Mouse (Mus musculus) cerebellum, postnatal 25 days (tissue): ENCODE data around the gene Pnmal2.

Source experiments
- DNase-seq, 2 experiments: peaks; one replicate each; pipeline ENCODE4 v3.0.0; 2021; ENCODE audit warnings: mixed read lengths in 2 of 2

Pnmal2 gene

DNA sequence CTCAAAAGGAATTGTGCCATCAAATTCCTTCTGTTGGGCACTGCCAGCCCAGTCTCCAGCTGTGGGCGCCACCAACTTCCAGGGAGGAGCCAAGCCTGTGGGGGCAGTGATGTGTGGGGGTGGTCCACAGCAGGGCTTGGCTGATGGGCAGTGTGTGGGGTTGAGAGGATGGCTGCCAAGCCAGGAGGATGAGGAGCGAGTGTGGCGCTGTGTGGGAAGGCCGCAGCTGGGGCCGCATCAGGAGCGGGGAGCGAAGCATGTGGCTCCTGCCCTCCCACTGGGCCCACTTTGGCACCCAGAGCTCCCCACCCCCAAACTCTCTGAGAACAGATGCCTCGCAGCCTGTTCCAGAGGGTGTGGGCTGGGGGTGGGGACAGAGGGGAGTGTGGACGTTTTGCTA, 26.5 kb upstream of the Pnmal2 start:
- DNase-seq: peak; percentile 31 to 51

DNA sequence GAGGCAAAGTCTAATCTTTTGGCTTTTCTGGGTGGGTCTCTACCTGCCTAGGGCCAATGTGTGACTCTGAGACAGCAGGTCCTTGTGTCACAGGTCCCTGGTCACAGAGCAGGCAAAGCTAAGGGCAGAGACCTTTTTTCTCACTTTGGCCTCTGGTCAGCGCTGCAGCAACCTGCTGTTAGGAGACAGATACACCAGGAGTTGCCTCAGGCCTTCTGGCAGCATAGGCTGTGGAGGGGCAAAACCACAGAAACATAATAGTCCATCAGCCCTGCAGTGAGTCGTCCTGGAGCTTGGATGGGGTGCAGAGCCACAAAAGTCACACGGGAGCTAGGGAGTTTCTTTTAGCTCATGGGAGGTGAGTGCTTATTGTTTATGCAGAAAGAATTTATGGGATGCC, 25.8 kb upstream of the Pnmal2 start:
- DNase-seq: no peak

DNA sequence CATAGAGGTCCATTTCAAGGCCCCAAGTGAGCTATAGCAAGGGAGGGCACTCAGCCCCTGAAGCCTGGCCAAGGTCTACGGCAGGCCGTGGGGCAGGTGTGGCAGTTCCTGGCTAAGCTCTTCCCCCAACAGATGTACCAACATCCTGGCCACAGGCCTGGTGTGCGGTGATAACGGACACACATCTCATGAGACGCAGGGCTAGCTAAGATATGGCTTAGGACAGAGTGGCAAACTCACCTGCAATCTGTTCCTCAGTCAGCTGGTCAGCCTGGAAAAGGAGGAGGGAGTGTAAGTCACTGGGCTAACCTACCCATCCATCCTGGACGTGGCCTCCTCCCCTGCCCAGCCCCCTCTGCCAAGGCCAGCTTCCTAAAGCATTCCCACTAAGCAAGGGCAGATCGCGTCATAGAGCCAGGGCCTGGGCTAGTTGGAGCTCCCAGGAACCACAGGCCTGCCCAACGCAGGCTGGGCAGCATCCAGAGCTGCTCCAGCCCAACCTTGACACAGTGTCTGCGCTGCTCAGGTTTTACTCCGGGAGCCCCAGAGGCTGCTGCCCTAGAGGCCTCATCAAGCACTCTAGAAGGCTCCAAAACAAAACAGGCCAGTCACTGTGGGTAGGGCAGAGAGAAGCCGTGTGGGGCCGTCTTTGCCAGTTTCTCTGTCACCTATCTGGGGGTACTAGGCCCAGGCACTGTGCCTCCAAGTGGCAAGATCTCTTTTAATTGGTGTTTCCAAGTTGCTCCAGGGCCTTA, 24.9 kb upstream of the Pnmal2 start:
- DNase-seq: peak; percentile 48 to 53

DNA sequence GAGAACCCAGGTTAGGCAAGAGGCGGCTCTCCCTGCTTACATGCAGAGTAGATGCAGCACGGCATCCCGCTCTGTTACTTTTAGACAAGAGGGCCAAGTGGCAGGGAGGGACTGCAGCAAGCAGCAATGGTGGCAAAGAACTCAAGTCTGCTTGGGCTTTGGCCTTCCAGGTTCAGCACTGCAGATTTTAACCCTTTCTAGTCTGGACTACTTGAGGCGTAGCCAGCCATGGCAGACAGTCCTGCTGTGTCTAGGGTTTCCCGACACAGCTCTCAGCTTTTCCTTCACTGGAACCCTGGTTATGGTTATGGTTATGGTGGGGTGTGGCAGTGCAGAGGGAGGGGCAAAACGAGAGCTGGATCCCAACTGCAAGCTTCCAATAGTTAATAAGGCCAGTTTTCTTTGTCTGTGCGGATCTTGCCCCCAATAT, 24.3 kb upstream of the Pnmal2 start:
- DNase-seq: peak; percentile 37 to 48

DNA sequence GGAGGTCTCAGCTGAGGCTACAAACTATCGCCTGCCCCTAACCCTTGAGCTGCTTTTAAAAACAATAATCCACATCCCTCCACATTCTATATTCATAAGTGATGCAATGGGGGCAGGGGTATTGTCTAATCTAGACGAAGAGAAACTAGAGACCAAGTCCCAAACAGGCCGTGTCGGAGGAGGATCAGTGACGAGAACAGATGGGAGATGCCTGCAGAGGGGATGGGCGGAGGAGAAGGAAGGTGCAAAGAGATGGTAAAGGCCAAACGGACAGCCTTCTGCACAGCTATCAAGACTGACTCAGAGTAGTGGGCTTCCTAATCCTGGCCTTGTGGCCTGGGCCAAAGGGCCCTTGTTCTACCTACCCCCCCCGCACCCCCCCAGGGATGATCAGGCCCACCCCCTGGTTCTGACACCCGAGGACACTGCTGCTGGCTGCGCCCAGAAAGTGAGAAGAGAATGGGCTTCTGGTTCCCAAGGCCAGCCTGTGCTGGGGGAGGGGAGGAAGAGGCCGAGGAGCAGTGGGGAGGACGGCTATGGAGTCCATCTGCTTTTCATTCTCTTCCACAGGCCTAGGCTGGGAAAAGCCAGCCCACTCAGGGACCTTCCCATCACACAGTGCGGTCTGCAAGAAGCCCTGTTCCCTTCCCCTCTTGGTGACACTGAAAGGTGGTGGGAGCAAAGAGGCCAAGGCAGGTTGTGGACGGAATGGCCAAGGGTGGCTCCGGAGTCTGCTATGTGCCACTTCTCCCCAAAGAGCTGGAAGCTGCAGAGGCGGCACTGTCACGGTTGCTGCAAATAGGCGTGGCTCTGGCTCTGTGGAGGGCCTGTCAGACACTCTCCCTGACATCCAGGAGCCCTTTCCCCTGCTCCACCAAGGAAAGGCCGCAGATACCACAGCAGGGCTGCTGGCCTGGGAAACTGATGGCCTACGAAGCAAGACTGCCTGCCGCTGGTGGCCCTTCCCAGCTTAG, 23.4 kb upstream of the Pnmal2 start:
- peak; percentile 67 to 68 for DNase-seq

DNA sequence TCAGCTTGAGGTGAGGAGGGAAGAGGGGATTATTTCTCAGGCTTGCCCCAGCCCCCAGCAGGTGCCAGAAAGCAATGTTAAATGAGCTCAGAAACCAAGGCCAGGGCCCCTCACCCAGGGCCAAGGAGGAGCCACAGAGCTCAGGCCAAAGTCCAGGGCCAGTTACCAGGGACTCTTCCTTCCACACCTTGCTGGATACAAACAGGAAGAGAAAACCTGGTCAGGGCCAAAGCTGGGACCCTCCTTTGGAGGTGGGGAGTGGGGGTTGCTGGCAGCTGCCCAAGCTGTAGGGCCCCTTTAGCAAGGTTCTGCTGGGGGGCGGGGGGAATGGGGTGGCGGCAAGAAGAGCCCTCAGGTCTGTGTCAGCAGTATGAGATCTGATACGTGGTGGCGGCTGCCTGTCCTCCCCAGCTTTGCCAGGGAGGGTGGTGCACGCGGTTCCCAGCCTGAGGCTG, 22.6 kb upstream of the Pnmal2 start:
- peak in 1 of 2 experiments; percentile 61 for DNase-seq

DNA sequence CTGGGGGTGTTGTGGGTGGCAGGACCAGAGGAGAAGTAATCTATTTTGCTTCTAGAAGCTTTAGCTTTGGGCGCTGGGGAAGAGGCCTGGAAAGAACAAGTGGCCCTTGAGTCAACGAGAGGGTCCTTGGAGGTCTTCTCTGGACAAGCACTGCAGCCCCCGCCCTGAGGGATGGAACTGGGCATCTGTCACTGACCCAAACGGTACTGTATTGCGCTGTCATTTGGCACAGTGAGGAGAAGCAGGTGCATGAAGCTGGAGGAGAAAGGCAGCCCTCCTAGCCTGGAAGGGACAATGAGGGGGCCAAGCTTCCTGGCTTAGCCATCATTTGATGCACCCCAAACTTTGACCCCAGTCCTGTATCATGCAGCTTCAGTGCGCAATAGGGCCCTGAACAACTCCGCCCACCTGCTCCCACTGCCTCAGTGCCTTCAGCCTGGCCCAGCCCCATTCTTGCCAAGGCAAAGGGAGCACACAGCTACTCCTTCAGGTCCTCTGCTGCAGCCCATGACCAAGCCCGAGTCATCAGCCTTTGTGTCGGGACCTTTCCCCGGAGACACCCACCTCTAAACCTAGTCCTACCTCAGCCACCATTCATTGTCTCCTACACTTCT, 22.0 kb upstream of the Pnmal2 start:
- peak; percentile 66 to 71 for DNase-seq

DNA sequence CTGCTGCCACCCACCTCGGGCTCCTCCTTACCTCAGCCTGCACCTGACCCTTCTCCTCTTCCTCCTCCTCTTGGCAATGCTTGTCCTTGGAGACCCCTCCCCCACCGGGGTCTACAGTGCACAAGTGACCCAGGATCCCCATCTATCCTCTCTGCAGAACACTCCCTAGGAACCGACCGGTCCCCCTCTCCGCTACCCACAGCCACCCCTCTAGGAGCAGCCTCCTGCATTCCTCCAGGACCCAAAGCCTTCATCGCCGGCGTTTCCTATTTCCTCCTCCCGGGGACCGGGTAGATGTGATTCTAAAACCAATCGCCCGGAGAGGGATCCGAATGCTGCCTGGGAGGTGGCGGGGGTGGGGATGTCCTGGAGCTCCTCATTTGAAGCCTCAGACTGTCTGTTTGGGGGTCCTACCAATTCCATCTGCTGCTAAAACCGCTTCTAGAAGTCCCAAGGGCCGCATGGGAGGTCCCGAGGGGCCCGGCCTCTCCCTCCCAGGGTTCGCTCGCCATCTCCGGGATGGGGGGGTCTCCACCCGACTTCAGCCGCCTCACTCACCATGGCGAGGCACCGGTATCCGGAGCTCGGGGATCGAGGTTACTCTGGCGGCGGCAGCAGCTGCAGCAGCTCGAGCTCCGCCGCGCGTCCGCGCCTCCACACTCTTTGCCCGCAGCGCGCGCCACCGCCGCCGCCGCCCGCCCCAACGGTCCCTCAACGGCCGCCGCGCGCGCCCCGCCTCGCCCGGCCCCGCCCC, 21.0 kb upstream of the Pnmal2 start:
- DNase-seq: peak in 1 of 2 experiments; percentile 68

DNA sequence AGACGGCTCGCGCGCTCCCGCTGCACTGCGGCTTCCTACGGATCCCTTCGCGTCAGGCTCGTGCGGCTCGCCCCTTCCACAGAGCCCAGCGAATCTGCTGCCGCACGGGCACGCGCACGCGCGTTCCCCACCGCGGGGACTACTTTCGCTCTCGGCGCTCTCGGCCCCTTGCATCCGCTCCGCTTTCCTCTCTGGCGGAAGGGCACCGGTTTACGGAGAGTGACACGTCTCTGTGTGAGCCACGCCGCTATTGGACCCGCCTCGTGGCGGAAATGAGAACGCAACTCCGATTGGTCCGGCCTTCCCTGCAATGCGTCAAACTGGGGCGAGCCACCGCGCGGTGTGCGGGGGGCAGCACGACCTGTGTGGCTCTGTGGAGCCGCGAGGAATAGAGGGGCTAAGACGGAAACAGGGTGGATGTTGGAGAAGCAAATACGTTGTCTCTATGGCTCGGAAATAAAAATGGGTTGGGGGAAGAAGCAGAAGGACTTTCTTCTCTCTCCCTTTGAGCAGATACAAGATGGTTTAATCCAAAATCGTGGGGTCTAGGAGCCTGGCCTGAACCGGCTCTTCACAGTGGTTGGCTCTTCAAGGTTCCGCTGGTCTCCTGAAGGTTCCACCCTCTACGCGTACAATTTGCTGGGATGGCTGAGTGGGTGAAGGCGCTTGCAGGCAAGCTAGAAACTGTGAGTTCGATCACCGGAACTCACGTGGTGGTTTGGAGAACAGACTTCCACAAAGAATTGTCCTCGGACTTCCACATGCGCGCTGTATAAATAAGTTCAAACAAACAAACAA, 20.2 kb upstream of the Pnmal2 start, which contains the start of gene Calm3:
Gene Calm3 (minus strand): TSS at position 78 of the 798 bp plus-strand sequence.
- peak; percentile 100 for DNase-seq

DNA sequence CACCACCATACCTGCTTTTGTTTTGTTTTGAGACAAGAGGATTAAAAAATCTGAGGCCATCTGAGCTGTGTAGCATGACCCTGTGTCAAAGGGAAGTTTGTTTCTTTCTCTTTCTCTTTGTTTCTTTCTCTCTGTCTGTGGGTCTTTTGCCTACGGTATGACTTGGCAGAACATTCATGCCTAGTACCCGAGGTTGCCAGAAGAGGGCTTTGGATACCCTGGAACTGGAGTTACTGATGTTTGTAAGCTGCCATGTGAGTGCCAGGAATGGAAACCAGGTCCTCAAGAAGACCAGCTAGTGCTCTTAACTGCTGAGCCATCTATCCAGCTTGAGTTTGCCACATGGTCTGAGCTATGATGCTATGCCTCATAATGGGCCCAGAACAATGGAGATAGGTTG, 16.1 kb upstream of the Pnmal2 start:
- no peak for DNase-seq

DNA sequence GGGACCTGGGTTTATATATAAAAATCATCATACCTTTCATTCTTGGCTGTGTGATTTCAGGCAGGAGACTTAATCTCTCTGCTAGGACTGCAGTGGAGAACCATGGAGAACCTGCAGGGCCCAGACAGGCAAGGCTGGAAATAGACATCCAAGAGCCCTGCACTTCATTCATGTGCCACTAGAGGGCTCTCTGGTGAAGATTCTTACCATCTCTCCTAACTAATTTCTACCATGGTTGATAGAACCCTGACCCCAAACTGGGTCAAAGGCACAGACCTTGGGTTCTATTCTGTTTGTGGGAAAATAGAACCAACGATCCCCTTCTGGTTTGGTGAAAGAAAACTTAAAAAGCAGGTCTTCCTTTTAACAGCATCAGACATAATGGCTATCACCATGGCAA, 13.6 kb upstream of the Pnmal2 start:
- DNase-seq: peak; percentile 82 to 90

DNA sequence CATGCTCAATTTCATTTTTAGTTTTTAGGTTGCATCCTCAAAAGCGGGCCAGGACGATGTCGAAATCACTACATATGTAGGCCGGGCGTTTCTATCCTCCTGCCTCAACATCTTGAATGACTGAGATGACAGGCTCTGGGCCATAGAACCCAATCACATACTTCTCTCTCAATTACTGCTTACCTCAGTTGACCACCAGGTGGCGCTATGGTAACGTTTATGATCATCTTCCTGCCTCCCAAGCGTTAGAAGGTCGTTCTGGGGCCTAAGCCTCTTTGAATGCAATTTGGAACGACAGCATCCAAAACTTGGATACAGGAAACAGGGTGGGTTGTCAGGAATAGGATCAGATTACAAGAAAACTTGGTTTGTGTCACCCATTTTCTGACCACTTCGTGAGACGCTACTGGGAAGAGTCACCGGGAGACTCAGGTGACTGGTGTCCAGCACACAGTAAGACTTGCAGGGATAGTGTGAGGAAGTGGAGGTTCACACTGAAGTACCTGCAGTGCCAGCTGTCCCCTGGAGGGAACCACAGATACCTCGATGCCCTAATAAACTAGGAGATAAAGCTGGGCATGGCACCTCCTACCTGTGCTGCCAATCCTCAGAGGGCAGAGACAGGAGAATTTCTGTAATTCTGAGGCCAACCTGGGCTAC, 12.4 kb upstream of the Pnmal2 start:
- DNase-seq: peak; percentile 90 to 93

DNA sequence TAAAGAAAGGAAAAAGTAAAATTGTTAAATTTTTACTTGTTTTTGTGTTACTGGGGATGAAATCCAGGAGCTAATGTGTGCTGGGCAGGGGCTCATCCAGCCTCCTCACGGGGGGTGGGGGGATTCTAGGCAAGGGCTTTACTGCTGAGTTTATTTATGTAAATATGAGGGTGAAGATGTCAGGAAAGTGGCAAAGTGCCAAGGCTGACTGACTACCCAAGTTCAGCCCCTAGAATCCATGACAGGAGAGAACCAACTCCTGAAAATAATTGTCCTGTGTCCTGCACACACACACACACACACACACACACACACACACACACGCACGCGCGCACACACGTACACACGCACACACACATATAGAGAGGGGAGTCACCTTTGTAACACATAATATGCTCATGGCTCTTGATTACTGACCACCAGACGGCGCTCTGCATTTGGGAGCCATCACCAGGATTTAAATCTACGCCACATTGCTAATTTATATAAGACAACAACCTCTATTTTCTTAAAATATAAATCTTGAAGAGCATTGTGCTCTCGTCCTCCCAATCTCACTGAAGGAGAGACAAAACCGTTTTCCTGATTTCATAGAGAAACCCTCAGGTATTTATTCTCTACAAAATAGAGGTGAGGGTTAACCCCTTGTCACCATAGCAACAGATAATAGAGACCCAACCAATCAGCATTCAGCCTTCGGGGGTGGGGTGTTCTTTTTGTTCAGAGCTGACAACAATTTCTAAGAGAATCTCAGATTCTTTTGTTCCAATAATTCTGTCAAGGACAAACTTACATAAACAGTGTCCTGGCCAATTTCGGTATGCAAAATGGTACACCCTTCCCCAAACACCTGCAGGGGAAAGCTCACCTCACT, 11.5 kb upstream of the Pnmal2 start:
- DNase-seq: peak; percentile 69 to 87

DNA sequence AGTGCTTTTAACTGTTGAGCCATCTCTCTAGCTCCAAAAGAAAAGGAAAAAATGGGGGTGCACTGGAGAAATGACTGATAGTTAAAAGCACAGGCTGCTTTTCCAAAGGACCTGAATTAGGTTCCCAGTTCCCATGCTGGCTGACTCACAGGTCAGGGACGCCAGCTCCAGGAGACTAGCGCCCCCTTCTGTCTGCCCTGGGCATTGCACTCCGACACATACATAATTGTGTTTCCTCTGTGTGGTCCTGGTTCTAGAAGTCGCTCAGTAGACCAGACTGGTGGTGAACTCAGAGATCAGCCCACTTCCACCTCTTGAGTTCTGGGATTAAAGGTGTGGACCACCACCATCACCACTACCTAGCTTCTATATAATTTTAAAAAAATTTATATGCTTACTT, 7.2 kb upstream of the Pnmal2 start:
- peak; percentile 19 to 56 for DNase-seq

DNA sequence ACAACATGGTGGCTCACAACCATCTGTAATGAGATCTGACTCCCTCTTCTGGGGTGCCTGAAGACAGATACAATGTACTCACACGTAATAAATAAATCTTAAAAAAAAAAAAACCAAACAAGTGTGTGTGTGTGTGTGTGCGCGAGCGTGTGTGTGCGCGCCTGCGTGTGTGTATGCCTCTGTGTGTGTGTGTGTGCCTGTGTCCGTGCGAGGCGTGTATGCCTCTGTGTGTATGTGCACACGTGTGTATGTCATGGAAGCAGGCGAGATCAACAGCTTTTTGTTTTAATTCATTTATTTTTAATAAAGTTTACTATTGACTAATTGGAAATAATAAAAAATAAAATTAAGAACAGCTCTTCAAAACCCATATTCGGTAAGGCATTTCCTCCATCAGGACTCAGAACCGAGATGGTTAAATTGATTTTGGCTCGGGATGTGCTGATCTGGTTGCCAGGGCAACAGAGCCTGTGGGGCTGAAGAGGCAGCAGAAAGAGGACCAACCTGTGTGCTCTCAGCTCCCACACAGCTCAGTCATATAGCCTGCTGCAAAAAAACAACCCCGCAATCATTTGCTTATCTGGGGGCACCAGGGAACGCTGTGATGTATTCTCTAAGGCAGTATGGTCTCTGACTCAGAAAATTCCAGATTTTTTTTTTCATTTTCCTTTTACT, 6.2 kb upstream of the Pnmal2 start:
- DNase-seq: peak; percentile 49 to 75

DNA sequence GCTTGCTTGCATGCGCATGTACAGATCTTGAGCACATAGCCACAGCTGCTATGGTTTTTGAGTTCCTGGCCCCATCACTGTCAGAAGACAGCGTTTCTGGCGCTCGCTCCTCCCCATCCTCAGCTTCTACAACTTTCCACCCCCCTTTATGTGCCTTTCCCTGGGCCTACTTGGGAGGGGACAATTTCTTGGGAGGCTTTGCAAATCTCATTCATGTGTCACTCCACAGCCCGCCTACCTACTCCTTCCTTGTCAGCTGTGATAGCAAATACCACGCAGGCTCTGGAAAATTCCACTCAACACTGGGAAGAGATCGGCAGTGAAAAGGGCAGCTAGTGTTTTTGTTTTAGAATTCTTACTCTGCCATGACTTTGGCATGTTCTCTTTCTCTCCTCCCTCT, 4.2 kb upstream of the Pnmal2 start:
- DNase-seq: no peak

DNA sequence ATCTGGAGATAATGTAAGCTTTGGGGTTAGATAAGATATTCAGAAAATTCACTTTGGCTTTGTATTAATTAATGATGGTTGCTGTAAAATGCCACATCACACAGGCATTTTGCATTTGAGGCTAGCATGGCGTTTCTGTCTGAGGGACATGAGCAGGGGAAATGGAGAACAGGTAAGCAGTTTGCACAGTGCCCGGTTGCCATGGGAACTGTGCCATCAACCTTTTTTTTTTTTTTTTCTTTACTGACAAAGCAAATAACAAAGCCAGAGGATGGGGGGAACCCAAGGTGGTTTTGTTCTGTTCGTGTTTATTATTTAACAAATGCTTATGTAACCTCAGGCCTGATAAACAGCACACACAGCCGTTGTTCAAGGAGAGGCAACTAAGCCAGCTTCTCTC, 1.6 kb upstream of the Pnmal2 start:
- no peak for DNase-seq

DNA sequence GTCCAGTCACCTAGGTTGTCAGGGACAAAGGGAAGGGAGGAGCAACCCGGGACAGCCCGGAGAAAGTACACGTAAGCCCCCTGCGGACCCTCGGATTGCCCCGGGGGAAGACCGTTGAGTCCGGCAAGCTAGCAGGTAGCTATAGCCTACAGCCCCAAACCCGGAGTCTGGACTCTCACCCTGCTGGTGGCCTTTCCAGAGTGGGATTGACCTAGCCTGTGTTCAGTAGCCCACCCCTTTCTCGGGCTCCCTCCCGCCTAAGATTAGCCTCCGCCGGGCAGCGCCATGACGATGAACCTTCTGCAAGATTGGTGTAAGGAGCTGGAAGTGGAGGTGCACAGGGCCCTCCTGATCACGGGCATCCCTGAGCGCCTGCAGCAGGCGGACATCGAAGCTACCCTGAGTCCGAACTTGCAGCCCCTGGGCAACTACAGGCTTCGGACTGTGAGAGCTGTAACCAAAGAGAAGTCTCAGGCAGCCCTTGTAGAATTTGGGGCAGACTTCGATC, 380 bp downstream of the Pnmal2 start:
- DNase-seq: peak in 1 of 2 experiments; percentile 61

DNA sequence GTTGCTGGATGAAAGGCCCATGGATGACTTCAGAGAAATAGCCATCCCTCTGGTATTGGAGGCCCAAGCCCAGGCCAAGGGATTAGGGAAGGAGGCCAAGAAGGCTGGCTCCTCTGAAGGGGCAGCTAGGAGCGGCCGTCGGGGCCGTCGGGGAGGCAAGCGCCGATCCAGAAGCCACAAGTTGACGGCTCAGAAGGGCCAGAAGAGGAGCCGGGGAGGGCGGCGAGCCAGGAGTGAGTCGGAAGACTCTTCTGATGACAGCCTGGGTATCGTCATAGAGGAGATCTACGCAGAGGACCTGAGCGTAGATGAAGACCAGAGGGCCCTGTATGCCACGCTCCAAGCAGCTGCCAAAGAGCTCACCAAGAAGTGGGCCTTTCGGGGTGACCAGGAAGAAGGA, 937 bp downstream of the Pnmal2 start:
- peak; percentile 66 to 72 for DNase-seq
